Mouse (Mus musculus): Measurements from ENCODE around the gene Tmem273.

Tmem273 gene

GRCm38 (mm10) chr14:32785556-32786130 is at the start of gene Tmem273:
Gene Tmem273, plus strand, starts transcription at chr14:32785963.
- no peak for DNase-seq

GRCm38 (mm10) chr14:32736561-32736960 is 49.2 kb upstream of the Tmem273 start:
- no peak for DNase-seq

GRCm38 (mm10) chr14:32738586-32738985 is 47.2 kb upstream of the Tmem273 start:
- DNase-seq, result no peak

- no peak for DNase-seq
Observed at GRCm38 (mm10) chr14:32748519-32748918, 37.2 kb upstream of the Tmem273 start.

- no peak for DNase-seq
Observed at GRCm38 (mm10) chr14:32750727-32751126, 35.0 kb upstream of the Tmem273 start.

- no peak for DNase-seq
Observed at GRCm38 (mm10) chr14:32754286-32754685, 31.5 kb upstream of the Tmem273 start.

- no peak for DNase-seq
Observed at GRCm38 (mm10) chr14:32762177-32762576, 23.6 kb upstream of the Tmem273 start.

- DNase-seq, result no peak
Observed at GRCm38 (mm10) chr14:32770563-32770962, 15.2 kb upstream of the Tmem273 start.

- DNase-seq, result no peak
Observed at GRCm38 (mm10) chr14:32772085-32772484, 13.7 kb upstream of the Tmem273 start.

GRCm38 (mm10) chr14:32772791-32773190 is 13.0 kb upstream of the Tmem273 start:
- DNase-seq, result peak; percentile 28

- DNase-seq, result no peak
Observed at GRCm38 (mm10) chr14:32773456-32773855, 12.3 kb upstream of the Tmem273 start.

GRCm38 (mm10) chr14:32776077-32776476 is 9.7 kb upstream of the Tmem273 start:
- no peak for DNase-seq

- DNase-seq, result no peak
Observed at GRCm38 (mm10) chr14:32778362-32778761, 7.4 kb upstream of the Tmem273 start.

GRCm38 (mm10) chr14:32782866-32783265 is 2.9 kb upstream of the Tmem273 start:
- no peak for DNase-seq

- no peak for DNase-seq
Observed at GRCm38 (mm10) chr14:32784130-32784747, 1.5 kb upstream of the Tmem273 start.

- DNase-seq, result no peak
Observed at GRCm38 (mm10) chr14:32784748-32785134, 1.0 kb upstream of the Tmem273 start.

- no peak for DNase-seq
Observed at GRCm38 (mm10) chr14:32787691-32788090, 1.9 kb downstream of the Tmem273 start.

- no peak for DNase-seq
Observed at GRCm38 (mm10) chr14:32796375-32796774, 10.6 kb downstream of the Tmem273 start.

- DNase-seq, result no peak
Observed at GRCm38 (mm10) chr14:32797803-32798202, 12.0 kb downstream of the Tmem273 start.

- DNase-seq, result no peak
Observed at GRCm38 (mm10) chr14:32798355-32798754, 12.6 kb downstream of the Tmem273 start.

GRCm38 (mm10) chr14:32800048-32800447 is 14.3 kb downstream of the Tmem273 start:
- no peak for DNase-seq

- peak; percentile 16 for DNase-seq
Observed at GRCm38 (mm10) chr14:32801016-32801661, 15.4 kb downstream of the Tmem273 start.

- DNase-seq, result no peak
Observed at GRCm38 (mm10) chr14:32801662-32802024, 15.9 kb downstream of the Tmem273 start.

- no peak for DNase-seq
Observed at GRCm38 (mm10) chr14:32810111-32810510, 24.3 kb downstream of the Tmem273 start.

- no peak for DNase-seq
Observed at GRCm38 (mm10) chr14:32812429-32812828, 26.7 kb downstream of the Tmem273 start.

All from thymus, postnatal 4 days (tissue).